Mouse (Mus musculus) E14TG2a.4 (cell line): ENCODE results near the gene Nxph3.
A peak's percentile ranks its signal among the peaks of the same experiment; 100 is the strongest.

Source experiments
- CTCF ChIP-seq: conservative IDR thresholded peaks from 2 replicates; pipeline ENCODE4 v1.5.1; 2014; ENCODE audit warnings: low read length
- NANOG ChIP-seq: IDR thresholded peaks from 2 replicates; pipeline ENCODE4 v1.6.1; 2014; ENCODE audit warnings: borderline replicate concordance, low read length, mixed read lengths

GRCm38 (mm10) chr11:95507041-95507716, 7.2 kb downstream of the Nxph3 start:
- TF ChIP-seq CTCF (peak; percentile 23; the same call in 1 of the 2 replicates), NANOG (0 out of 2 replicates have a peak, but pooled peaks have one; percentile 9)
